Mouse (Mus musculus): ENCODE measurements around the gene Pard3. TPM values are rescaled to one million over a fixed set of nuclear protein-coding genes. Genes with fewer than 3 reads are reported as not detected.

Pard3 gene
- polyA plus RNA-seq, 1 experiment from 2014 or later = 17.3 TPM

DNA sequence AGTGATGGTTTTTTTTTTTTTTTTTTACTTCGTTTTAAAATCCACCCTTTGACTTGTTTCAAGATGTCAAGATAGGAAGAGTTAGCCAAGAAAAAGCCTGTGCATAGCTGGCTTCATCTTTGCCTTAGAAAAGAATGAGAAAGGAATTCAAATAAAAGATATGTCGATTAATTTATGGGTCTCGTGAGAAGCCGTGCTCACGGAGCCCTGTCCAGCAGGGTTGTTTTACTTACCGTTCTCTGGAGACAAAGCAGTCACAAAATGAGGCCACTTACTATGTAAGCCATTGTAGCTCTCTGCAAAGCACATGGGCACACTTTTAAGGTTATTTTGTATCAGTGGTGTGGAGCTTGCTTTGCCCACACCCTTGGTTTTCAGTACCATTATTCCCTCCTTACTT, 128.1 kb downstream of the Pard3 start:
- Histone ChIP-seq H3K4me2 (ENCODE audit: low read depth, low read length) (no peak overlapping the region), H3K27me3 (replicated peaks; ENCODE audit: control insufficient read depth, insufficient read depth, low read length) (no peaks in the 10 kb centered on the region), H3K36me3 (ENCODE audit: control insufficient read depth, insufficient read depth, low read length) (no peaks in the 10 kb centered on the region), H3K4me3 (ENCODE audit: low read length) (no peak overlapping the region), H3K4me1 (ENCODE audit: control insufficient read depth, insufficient read depth, low read length) (no peaks in the 10 kb centered on the region), H3K9me3 (ENCODE audit: control insufficient read depth, low read length) (no peaks in the 10 kb centered on the region), H3K27ac (ENCODE audit: low read length) (no peak overlapping the region), H3K9ac (ENCODE audit: low read depth, low read length) (no peak overlapping the region)
- ATAC-seq = no peak
- 45% methylated on average over 6 of the region's 6 CpGs for WGBS

DNA sequence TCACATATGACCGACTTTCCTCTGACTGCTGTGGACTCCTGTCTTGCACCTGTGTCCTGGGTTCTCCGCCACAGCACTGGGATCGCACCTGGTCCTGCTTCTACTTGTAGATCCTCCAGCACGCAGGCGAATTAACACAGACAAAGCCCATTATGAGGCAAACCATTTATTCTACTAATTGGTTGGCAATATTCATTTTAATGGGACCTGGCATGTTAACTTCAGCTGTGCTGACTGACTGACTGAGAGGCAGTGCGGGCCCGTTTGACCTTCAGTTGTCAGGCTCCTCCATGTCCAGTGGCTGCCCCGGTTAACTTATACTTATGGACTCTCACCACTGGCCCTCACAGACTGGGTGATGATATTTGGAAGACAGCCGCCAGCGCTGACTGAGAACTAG, 128.6 kb downstream of the Pard3 start:
- no peak overlapping the region for H3K4me3 ChIP-seq (ENCODE audit: low read length)
- no peak overlapping the region for H3K9ac ChIP-seq (ENCODE audit: low read depth, low read length)
- WGBS = 88% methylated on average over 10 of the region's 10 CpGs
- no peak for ATAC-seq
- no peak overlapping the region for H3K27ac ChIP-seq (ENCODE audit: low read length)
- H3K27me3 ChIP-seq (replicated peaks; ENCODE audit: control insufficient read depth, insufficient read depth, low read length) = no peaks in the 10 kb centered on the region
- no peaks in the 10 kb centered on the region for H3K9me3 ChIP-seq (ENCODE audit: control insufficient read depth, low read length)
- H3K4me1 ChIP-seq (ENCODE audit: control insufficient read depth, insufficient read depth, low read length) = no peaks in the 10 kb centered on the region
- no peak overlapping the region for H3K4me2 ChIP-seq (ENCODE audit: low read depth, low read length)
- no peaks in the 10 kb centered on the region for H3K36me3 ChIP-seq (ENCODE audit: control insufficient read depth, insufficient read depth, low read length)

DNA sequence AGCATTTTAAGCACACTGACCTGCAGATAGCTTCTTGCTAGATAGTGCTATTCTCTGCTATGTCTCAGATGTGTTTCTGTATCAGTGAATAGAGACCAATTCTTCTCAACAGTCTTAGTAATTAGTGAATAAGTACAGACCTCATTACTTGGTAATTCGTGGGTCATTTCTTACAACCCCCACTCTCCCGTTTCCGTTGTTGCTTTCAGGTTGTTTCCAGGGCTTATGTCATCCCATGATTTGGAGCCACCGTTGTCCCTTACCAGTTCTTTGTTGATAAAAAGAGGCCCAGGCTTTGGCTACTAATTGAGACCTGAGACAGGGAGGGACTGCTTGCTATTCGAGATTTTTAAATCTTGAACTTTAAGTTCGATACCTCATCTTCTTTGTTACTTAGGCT, 129.7 kb downstream of the Pard3 start:
- no peak for ATAC-seq
- 60% methylated on average over 6 of the region's 6 CpGs for WGBS
- H3K27ac ChIP-seq (ENCODE audit: low read length) = no peak overlapping the region

DNA sequence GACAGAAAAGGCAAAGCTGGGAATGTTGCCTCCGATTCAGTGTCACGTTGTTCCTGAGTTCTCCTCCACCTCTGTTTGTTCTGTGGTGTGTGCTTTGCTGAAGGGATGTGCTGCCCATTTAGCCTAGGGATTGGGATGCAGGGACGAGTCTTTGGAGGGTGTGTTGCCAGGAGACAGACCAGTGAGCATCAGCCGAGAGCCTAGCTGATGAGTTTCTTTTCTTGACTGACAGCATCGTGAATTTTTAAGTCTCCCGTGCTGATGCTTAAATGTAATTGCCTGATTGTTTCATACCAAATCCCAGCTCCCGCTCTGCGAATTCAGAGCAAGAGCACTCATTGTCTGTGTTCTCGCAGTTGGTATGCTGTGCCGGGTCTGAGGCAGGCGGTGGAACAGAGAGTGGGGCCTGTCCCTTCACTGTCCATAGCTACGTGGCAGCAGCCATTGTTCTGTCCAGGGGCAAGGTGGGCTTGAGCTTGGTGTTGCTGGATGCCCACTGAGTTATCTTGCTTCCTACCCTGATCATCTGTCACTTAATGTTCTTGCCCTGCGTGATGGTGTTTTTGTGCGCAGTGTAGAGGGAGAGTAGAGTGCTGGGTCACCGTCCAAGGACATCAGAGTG, 131.2 kb downstream of the Pard3 start:
- Histone ChIP-seq H3K4me2 (ENCODE audit: low read depth, low read length) (no peak overlapping the region), H3K4me3 (ENCODE audit: low read length) (no peak overlapping the region), H3K36me3 (ENCODE audit: control insufficient read depth, insufficient read depth, low read length) (no peaks in the 10 kb centered on the region), H3K9me3 (ENCODE audit: control insufficient read depth, low read length) (no peaks in the 10 kb centered on the region), H3K9ac (ENCODE audit: low read depth, low read length) (no peak overlapping the region), H3K27ac (ENCODE audit: low read length) (no peak overlapping the region), H3K4me1 (ENCODE audit: control insufficient read depth, insufficient read depth, low read length) (no peaks in the 10 kb centered on the region), H3K27me3 (replicated peaks; ENCODE audit: control insufficient read depth, insufficient read depth, low read length) (no peaks in the 10 kb centered on the region)
- ATAC-seq = no peak
- WGBS = 82% methylated on average over 15 of the region's 15 CpGs

More for the DNA sequence above, 129.7 kb downstream of the Pard3 start:
- no peaks in the 10 kb centered on the region for H3K27me3 ChIP-seq (replicated peaks; ENCODE audit: control insufficient read depth, insufficient read depth, low read length)
- H3K36me3 ChIP-seq (ENCODE audit: control insufficient read depth, insufficient read depth, low read length) = no peaks in the 10 kb centered on the region
- no peaks in the 10 kb centered on the region for H3K4me1 ChIP-seq (ENCODE audit: control insufficient read depth, insufficient read depth, low read length)
- H3K4me2 ChIP-seq (ENCODE audit: low read depth, low read length) = no peak overlapping the region
- no peak overlapping the region for H3K4me3 ChIP-seq (ENCODE audit: low read length)
- H3K9ac ChIP-seq (ENCODE audit: low read depth, low read length) = no peak overlapping the region
- no peaks in the 10 kb centered on the region for H3K9me3 ChIP-seq (ENCODE audit: control insufficient read depth, low read length)

DNA sequence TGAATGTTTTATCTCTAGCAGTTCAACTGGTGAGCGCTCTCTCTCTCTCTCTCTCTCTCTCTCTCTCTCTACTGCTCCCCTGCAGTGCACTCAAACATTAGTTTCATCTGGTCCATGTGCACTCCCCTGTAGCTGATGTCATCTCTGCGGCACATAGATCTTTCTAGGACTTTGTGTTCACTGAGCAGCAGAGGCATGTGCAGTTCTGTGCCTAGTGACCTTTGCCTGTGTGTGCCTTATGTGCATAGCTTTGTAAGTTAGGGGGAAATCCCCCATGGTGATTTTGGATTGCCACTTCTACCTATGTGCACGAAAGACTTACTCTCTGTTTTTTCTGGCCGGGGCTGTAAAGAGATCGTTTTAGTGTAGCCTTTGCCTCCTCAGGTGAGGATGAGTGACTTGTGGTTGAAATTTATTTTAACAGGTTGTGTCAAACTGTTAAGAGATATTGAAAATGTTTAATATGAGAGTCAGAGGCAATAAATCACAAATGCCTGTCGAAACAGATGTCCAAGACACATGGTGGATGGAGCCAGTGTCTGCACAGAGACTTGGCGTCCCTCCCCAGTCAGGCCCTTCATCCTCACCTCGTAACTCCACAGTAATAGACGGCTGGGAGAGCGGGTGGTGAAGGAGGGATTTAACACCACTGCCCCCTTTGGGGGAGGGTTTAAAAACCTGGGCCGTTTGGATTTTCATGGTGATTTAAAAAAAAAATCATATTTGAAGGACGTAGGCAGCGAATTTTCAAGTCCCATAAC, 133.0 kb downstream of the Pard3 start:
- Histone ChIP-seq H3K27me3 (replicated peaks; ENCODE audit: control insufficient read depth, insufficient read depth, low read length) (no peaks in the 10 kb centered on the region), H3K9me3 (ENCODE audit: control insufficient read depth, low read length) (no peaks in the 10 kb centered on the region), H3K9ac (ENCODE audit: low read depth, low read length) (no peak overlapping the region), H3K4me2 (ENCODE audit: low read depth, low read length) (no peak overlapping the region), H3K4me3 (ENCODE audit: low read length) (no peak overlapping the region), H3K36me3 (ENCODE audit: control insufficient read depth, insufficient read depth, low read length) (no peaks in the 10 kb centered on the region), H3K4me1 (ENCODE audit: control insufficient read depth, insufficient read depth, low read length) (no peaks in the 10 kb centered on the region; the same call in 1 of the 2 replicates), H3K27ac (ENCODE audit: low read length) (no peak overlapping the region)
- WGBS = 65% methylated on average over 13 of the region's 13 CpGs
- ATAC-seq = no peak; the same call in 1 of the 2 replicates

DNA sequence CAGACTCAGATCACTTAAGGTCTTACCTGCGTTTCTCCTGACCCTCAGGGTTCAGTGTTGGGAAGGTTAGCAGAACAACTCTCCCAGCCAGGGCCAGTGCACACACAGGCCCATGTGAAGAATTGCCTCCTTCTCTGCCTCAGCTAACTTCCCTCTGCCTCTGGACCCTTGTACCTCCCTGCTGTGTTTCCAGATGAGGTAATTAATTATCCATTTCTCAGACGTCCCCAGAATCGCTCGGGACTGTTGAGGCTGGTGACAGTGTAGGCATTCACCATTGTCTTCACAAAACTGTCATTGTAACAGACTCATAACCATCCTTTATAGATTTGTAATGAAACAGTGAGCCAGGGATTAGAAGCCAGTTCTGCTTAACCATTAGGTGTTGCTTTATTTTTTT, 143.8 kb downstream of the Pard3 start:
- peaks cover 5% of the 10 kb centered on the region; the same call in 1 of the 2 replicates for H3K4me1 ChIP-seq (ENCODE audit: control insufficient read depth, insufficient read depth, low read length)
- H3K27me3 ChIP-seq (replicated peaks; ENCODE audit: control insufficient read depth, insufficient read depth, low read length) = no peaks in the 10 kb centered on the region
- H3K27ac ChIP-seq (ENCODE audit: low read length) = no peak overlapping the region
- 48% methylated on average over 4 of the region's 4 CpGs for whole genome bisulfite sequencing
- no peak for ATAC-seq
- H3K36me3 ChIP-seq (ENCODE audit: control insufficient read depth, insufficient read depth, low read length) = no peaks in the 10 kb centered on the region
- H3K4me3 ChIP-seq (ENCODE audit: low read length) = no peak overlapping the region
- no peaks in the 10 kb centered on the region for H3K9me3 ChIP-seq (ENCODE audit: control insufficient read depth, low read length)
- H3K4me2 ChIP-seq (ENCODE audit: low read depth, low read length) = no peak overlapping the region
- no peak overlapping the region for H3K9ac ChIP-seq (ENCODE audit: low read depth, low read length)

DNA sequence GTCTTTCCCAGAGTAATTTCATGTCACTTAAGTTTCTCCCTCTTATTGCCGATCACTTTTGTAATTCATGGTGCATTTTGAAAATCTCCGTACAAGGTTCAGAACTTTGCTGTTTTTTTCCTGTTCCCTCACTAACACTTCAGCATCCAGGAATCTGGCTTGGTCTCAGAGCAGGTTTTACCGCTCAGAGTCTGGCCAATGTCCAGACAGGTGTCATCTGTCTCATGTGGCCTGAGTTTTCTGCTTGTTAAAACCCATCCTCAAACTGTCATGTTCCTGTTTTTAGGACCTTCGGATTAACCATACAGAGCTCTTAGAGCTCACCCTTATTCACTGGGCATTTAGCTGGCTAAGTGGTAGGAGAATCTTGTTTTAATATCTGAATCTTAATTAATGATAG, 146.9 kb downstream of the Pard3 start:
- H3K4me2 ChIP-seq (ENCODE audit: low read depth, low read length) = no peak overlapping the region
- no peak for ATAC-seq
- H3K36me3 ChIP-seq (ENCODE audit: control insufficient read depth, insufficient read depth, low read length) = no peaks in the 10 kb centered on the region
- no peaks in the 10 kb centered on the region for H3K27me3 ChIP-seq (replicated peaks; ENCODE audit: control insufficient read depth, insufficient read depth, low read length)
- no peak overlapping the region for H3K4me3 ChIP-seq (ENCODE audit: low read length)
- H3K27ac ChIP-seq (ENCODE audit: low read length) = no peak overlapping the region
- no peak overlapping the region for H3K9ac ChIP-seq (ENCODE audit: low read depth, low read length)
- H3K9me3 ChIP-seq (ENCODE audit: control insufficient read depth, low read length) = no peaks in the 10 kb centered on the region
- H3K4me1 ChIP-seq (ENCODE audit: control insufficient read depth, insufficient read depth, low read length) = peaks cover 8% of the 10 kb centered on the region
- 67% methylated on average over 4 of the region's 4 CpGs for WGBS

DNA sequence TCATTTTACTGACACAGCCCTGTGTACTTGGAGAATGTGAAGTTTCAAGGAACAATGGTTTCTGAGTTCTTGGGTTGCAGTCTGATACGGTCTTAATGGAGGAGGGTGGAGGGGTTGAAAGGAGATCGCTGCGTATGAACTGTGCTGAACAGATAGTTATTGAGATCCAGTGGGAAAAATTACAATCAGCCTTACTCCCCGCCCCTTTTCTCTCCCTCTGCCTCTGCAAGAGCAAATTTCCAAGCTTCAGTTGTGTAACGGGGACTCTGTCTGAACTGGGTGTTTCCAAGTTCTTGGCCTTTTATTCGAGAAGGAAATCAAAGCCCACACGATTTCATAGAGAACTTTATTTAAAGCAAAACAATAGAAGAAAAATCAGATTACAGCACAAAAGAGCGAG, 150.6 kb downstream of the Pard3 start:
- H3K27ac ChIP-seq (ENCODE audit: low read length) = no peak overlapping the region
- 74% methylated on average over 8 of the region's 8 CpGs for WGBS
- peaks cover 8% of the 10 kb centered on the region for H3K4me1 ChIP-seq (ENCODE audit: control insufficient read depth, insufficient read depth, low read length)
- H3K27me3 ChIP-seq (replicated peaks; ENCODE audit: control insufficient read depth, insufficient read depth, low read length) = no peaks in the 10 kb centered on the region
- H3K4me3 ChIP-seq (ENCODE audit: low read length) = no peak overlapping the region
- no peaks in the 10 kb centered on the region for H3K9me3 ChIP-seq (ENCODE audit: control insufficient read depth, low read length)
- no peak overlapping the region for H3K9ac ChIP-seq (ENCODE audit: low read depth, low read length)
- ATAC-seq = no peak
- no peaks in the 10 kb centered on the region for H3K36me3 ChIP-seq (ENCODE audit: control insufficient read depth, insufficient read depth, low read length)
- H3K4me2 ChIP-seq (ENCODE audit: low read depth, low read length) = no peak overlapping the region

DNA sequence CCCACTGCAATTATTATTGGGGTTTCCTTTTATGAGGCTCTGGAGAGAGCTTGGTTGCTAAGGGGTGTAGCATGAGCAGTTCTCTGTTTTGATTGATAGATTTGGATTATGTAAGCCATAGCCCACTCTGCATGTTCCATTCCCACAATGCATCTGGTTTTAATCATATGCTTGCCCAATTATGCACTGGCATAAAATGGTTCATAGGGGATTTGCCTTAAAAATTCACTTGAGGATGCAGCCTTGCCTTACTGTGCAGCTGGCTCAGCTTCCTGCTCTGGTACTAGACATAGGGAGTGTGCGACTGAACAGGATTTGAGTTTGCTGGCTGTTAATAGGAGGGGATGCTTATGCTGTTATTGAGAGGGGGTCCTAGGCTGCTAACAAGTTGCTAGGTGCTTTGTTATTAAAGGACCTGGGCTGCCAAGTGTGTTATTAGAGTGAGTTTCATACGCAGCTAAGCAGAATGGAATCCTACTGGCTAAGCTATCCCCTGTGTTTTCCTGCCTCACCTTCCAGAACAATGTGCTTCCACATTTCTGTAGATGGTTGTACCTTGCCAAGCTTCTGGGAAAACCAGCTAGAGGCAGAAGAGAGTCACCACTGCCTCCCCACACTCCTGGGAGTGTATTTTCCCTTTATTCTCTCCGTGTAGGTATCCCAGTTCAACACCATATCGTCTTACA, 151.2 kb downstream of the Pard3 start:
- H3K4me1 ChIP-seq (ENCODE audit: control insufficient read depth, insufficient read depth, low read length) = peaks cover 11% of the 10 kb centered on the region
- no peaks in the 10 kb centered on the region for H3K9me3 ChIP-seq (ENCODE audit: control insufficient read depth, low read length)
- no peak overlapping the region for H3K4me2 ChIP-seq (ENCODE audit: low read depth, low read length)
- H3K4me3 ChIP-seq (ENCODE audit: low read length) = no peak overlapping the region
- H3K36me3 ChIP-seq (ENCODE audit: control insufficient read depth, insufficient read depth, low read length) = no peaks in the 10 kb centered on the region
- 80% methylated on average over 4 of the region's 4 CpGs for WGBS
- no peaks in the 10 kb centered on the region for H3K27me3 ChIP-seq (replicated peaks; ENCODE audit: control insufficient read depth, insufficient read depth, low read length)
- ATAC-seq = no peak
- no peak overlapping the region for H3K9ac ChIP-seq (ENCODE audit: low read depth, low read length)
- H3K27ac ChIP-seq (ENCODE audit: low read length) = no peak overlapping the region

Data from intestine, embryonic 16.5 days (tissue).